Mouse (Mus musculus) C2C12 (cell line): ENCODE measurements around the gene Hoxd3. TPM values are rescaled to one million over a fixed set of nuclear protein-coding genes. Genes with fewer than 3 reads are reported as not detected.

Source experiments
- H3K27me3 ChIP-seq: one replicate; pipeline ENCODE4 v1.6.1; 2011; ENCODE audit not compliant: control insufficient read depth, insufficient read depth, insufficient read length
- H3K36me3 ChIP-seq: one replicate; pipeline ENCODE4 v1.6.1; 2011; ENCODE audit not compliant: control insufficient read depth, insufficient read depth
- H3K4me3 ChIP-seq: one replicate; pipeline ENCODE4 v1.5.1; 2011; ENCODE audit warnings: mild to moderate bottlenecking, control low read depth; ENCODE audit not compliant: poor library complexity, insufficient read depth, severe bottlenecking
- H3K79me2 ChIP-seq: one replicate; pipeline ENCODE4 v1.6.1; 2011; ENCODE audit not compliant: control insufficient read depth, insufficient read depth
- H3K79me3 ChIP-seq: one replicate; pipeline ENCODE4 v1.6.1; 2011; ENCODE audit warnings: low read depth, control low read depth
- H3ac ChIP-seq: one replicate; pipeline ENCODE3; 2011; ENCODE audit warnings: low read depth; ENCODE audit not compliant: control insufficient read depth, insufficient read length
- CEBPB ChIP-seq: IDR thresholded peaks from one replicate; pipeline ENCODE4 v1.6.1; 2011; ENCODE audit warnings: low read depth, mild to moderate bottlenecking, control low read depth, moderate library complexity
- CTCF ChIP-seq: IDR thresholded peaks from one replicate; pipeline ENCODE4 v1.5.1; 2011; ENCODE audit not compliant: control insufficient read depth, insufficient read depth, insufficient read length
- FOSL1 ChIP-seq: IDR thresholded peaks from one replicate; pipeline ENCODE4 v1.8.0; 2011; ENCODE audit warnings: mild to moderate bottlenecking, low read length; ENCODE audit not compliant: poor library complexity, insufficient read depth, severe bottlenecking
- MAX ChIP-seq: IDR thresholded peaks from one replicate; pipeline ENCODE4 v1.6.1; 2011; ENCODE audit warnings: mild to moderate bottlenecking, control low read depth
- MYOD1 ChIP-seq: IDR thresholded peaks from one replicate; pipeline ENCODE4 v1.6.1; 2011; ENCODE audit warnings: low read depth; ENCODE audit not compliant: control insufficient read depth, insufficient read length
- MYOG ChIP-seq: IDR thresholded peaks from one replicate; pipeline ENCODE4 v1.6.1; 2011; ENCODE audit not compliant: control insufficient read depth, insufficient read length; ENCODE audit errors: extremely low read depth
- USF1 ChIP-seq: IDR thresholded peaks from one replicate; pipeline ENCODE4 v1.6.1; 2011; ENCODE audit warnings: low read depth, mild to moderate bottlenecking, control low read depth, moderate library complexity
- polyA plus RNA-seq: library from polyadenylated mRNA; unstranded; fragments of >200 nt; fragmentation: generic; extraction: Trizol; gene quantifications from one replicate; pipeline ENCODE4 v1.2.1, GENCODE M21; 2012; ENCODE audit warnings: missing spikeins

The Hoxd3 gene
- polyA plus RNA-seq, 1 experiment: not detected

GRCm38 (mm10) chr2:74677106-74677505, 34.6 kb upstream of the Hoxd3 start:
- H3K36me3 ChIP-seq: no peaks in the 10 kb centered on the region
- H3ac ChIP-seq: no peak overlapping the region
- H3K27me3 ChIP-seq: peaks cover 66% of the 10 kb centered on the region
- TF ChIP-seq USF1 (no peak), CEBPB (no peak)
- H3K79me2 ChIP-seq: no peaks in the 10 kb centered on the region
- no peaks in the 10 kb centered on the region for H3K79me3 ChIP-seq
- H3K4me3 ChIP-seq: no peak overlapping the region

GRCm38 (mm10) chr2:74678891-74679595, 32.7 kb upstream of the Hoxd3 start, which contains the start of gene Hoxd11:
Gene Hoxd11, plus strand, starts transcription at chr2:74679557.
- no peaks in the 10 kb centered on the region for H3K79me2 ChIP-seq
- peaks cover 66% of the 10 kb centered on the region for H3K27me3 ChIP-seq
- no peak within 1 kb of the TSS for H3K4me3 ChIP-seq
- H3ac ChIP-seq: no peak within 1 kb of the TSS
- H3K36me3 ChIP-seq: no peaks in the 10 kb centered on the region
- no peaks in the 10 kb centered on the region for H3K79me3 ChIP-seq
- TF ChIP-seq USF1: no peak
- no peak for TF ChIP-seq CTCF
- no peak for TF ChIP-seq CEBPB
- no peak for TF ChIP-seq MYOG

GRCm38 (mm10) chr2:74679596-74679971, 32.1 kb upstream of the Hoxd3 start:
- H3K79me3 ChIP-seq: no peaks in the 10 kb centered on the region
- TF ChIP-seq CEBPB: no peak
- no peak for TF ChIP-seq USF1
- no peak for TF ChIP-seq MYOD1
- no peak for TF ChIP-seq MYOG
- no peak for TF ChIP-seq FOSL1
- TF ChIP-seq MAX: no peak
- TF ChIP-seq CTCF: no peak
- H3K36me3 ChIP-seq: no peaks in the 10 kb centered on the region
- H3K4me3 ChIP-seq: no peak overlapping the region
- no peak overlapping the region for H3ac ChIP-seq
- no peaks in the 10 kb centered on the region for H3K79me2 ChIP-seq
- peaks cover 61% of the 10 kb centered on the region for H3K27me3 ChIP-seq

GRCm38 (mm10) chr2:74679980-74680379, 31.7 kb upstream of the Hoxd3 start:
- Histone ChIP-seq H3K4me3 (no peak overlapping the region), H3K27me3 (peaks cover 57% of the 10 kb centered on the region), H3K79me3 (no peaks in the 10 kb centered on the region), H3K36me3 (no peaks in the 10 kb centered on the region), H3K79me2 (no peaks in the 10 kb centered on the region), H3ac (no peak overlapping the region)
- no peak for TF ChIP-seq MAX

GRCm38 (mm10) chr2:74680561-74681398, 30.9 kb upstream of the Hoxd3 start:
- H3K4me3 ChIP-seq: no peak overlapping the region
- TF ChIP-seq FOSL1 (no peak), MYOG (no peak), MYOD1 (no peak), CTCF (no peak), USF1 (no peak), CEBPB (no peak), MAX (no peak)
- H3K27me3 ChIP-seq: peaks cover 53% of the 10 kb centered on the region

More at GRCm38 (mm10) chr2:74680561-74681398, 30.9 kb upstream of the Hoxd3 start:
- Histone ChIP-seq H3K79me2 (no peaks in the 10 kb centered on the region), H3ac (no peak overlapping the region), H3K36me3 (no peaks in the 10 kb centered on the region), H3K79me3 (no peaks in the 10 kb centered on the region)
